Mouse (Mus musculus) heart, embryonic 16.5 days (tissue): ENCODE results near the gene Plekhf1. TPM values are rescaled to one million over a fixed set of nuclear protein-coding genes. Genes with fewer than 3 reads are reported as not detected.

Experiments used
- ATAC-seq: fragments of 200-750 bp; cut with Nextera tagmentation; replicated peaks from 2 replicates; pipeline ENCODE4 v1.8.0; 2017; ENCODE audit warnings: moderate number of reproducible peaks; ENCODE audit not compliant: insufficient read depth, low FRiP score; ENCODE audit errors: extremely low read depth
- H3K27ac ChIP-seq: fragments of 300-500 bp; sonication (generic); 2 replicates; pipeline ENCODE4 v1.5.1; 2014; ENCODE audit warnings: mild to moderate bottlenecking, low read length, control low read depth, moderate library complexity
- H3K27me3 ChIP-seq: fragments of 300-500 bp; sonication (generic); 2 replicates; pipeline ENCODE4 v1.6.1; 2014; ENCODE audit warnings: low read length, mixed read lengths; ENCODE audit not compliant: control insufficient read depth, insufficient read depth
- H3K36me3 ChIP-seq: fragments of 300-500 bp; sonication (generic); 2 replicates; pipeline ENCODE4 v1.6.1; 2014; ENCODE audit not compliant: control insufficient read depth, insufficient read depth
- H3K4me1 ChIP-seq: fragments of 300-500 bp; sonication (generic); 2 replicates; pipeline ENCODE4 v1.6.1; 2014; ENCODE audit warnings: low read length, mixed read lengths; ENCODE audit not compliant: control insufficient read depth, insufficient read depth
- H3K4me2 ChIP-seq: fragments of 300-500 bp; sonication (generic); 2 replicates; pipeline ENCODE4 v1.6.1; 2014; ENCODE audit warnings: low read depth, mild to moderate bottlenecking, control low read depth, low read length
- H3K4me3 ChIP-seq: fragments of 300-500 bp; sonication (generic); 2 replicates; pipeline ENCODE4 v1.5.1; 2014; ENCODE audit warnings: mild to moderate bottlenecking, control low read depth, low read length
- H3K9ac ChIP-seq: fragments of 300-500 bp; sonication (generic); 2 replicates; pipeline ENCODE4 v1.6.1; 2014; ENCODE audit warnings: low read length, control low read depth
- H3K9me3 ChIP-seq: fragments of 300-500 bp; sonication (generic); replicated peaks from 2 replicates; pipeline ENCODE4 v1.6.1; 2016; ENCODE audit warnings: low read length; ENCODE audit not compliant: control insufficient read depth
- WGBS: fragments of 180-500 bp; shearing (Covaris S2); extraction: QIAGEN DNeasy Blood & Tissue Kit; methylation state at CpG from one replicate; pipeline ENCODE4 v1.1.7; 2014; 5-methylcytosine and 5-hydroxymethylcytosine counted together
- polyA plus RNA-seq: library from polyadenylated mRNA; unstranded; fragments of >200 nt; fragmentation: Nextera tagmentation; extraction: Ambion mirVana; gene quantifications from 2 replicates; pipeline ENCODE4 v1.2.1, GENCODE M21; 2015

The Plekhf1 gene
- polyA plus RNA-seq, 1 experiment from 2014 or later, result 7.3 TPM

GRCm38 (mm10) chr7:38224577-38225369 lies 3.0 kb downstream of the Plekhf1 start:
- no peaks in the 10 kb centered on the region for H3K27me3 ChIP-seq
- WGBS, result 49% methylated on average over 13 of the region's 13 CpGs
- H3K4me2 ChIP-seq, result peak overlapping the region; percentile 53
- H3K27ac ChIP-seq, result peak overlapping the region; percentile 92
- H3K4me1 ChIP-seq, result peaks cover 24% of the 10 kb centered on the region
- no peaks in the 10 kb centered on the region for H3K9me3 ChIP-seq
- peak; percentile 59 for ATAC-seq
- 0 out of 2 replicates have a peak, but pooled peaks cover 2% of the 10 kb centered on the region for H3K36me3 ChIP-seq
- peak overlapping the region; percentile 43; the same call in 1 of the 2 replicates for H3K9ac ChIP-seq
- peak overlapping the region; percentile 37 for H3K4me3 ChIP-seq

DNA sequence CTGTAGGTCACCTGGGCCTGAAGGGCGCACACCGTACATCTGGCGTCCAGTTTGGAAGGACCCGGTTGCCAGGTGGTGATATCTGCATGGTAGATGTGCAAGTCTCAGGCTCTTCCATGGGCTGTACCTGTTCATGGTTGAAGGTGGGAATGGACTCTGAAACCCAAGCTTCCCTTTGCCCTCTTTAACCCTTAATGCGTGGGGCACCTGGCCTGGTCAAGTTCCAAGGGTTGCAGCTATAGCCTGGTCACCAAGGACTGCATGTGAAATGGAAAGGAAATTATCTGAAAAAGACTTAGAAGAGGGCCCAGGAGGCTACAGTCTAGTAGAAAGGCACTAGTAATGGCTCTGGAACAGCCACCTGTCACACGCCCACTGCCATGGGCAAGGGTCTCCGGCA lies 7.0 kb downstream of the Plekhf1 start:
- H3K27me3 ChIP-seq, result no peaks in the 10 kb centered on the region
- 0 out of 2 replicates have a peak, but pooled peaks cover 5% of the 10 kb centered on the region for H3K36me3 ChIP-seq
- ATAC-seq, result no peak
- no peak overlapping the region for H3K4me2 ChIP-seq
- no peaks in the 10 kb centered on the region for H3K9me3 ChIP-seq
- no peak overlapping the region for H3K9ac ChIP-seq
- H3K4me1 ChIP-seq, result peaks cover 32% of the 10 kb centered on the region
- WGBS, result 96% methylated on average over 7 of the region's 7 CpGs
- H3K4me3 ChIP-seq, result no peak overlapping the region
- H3K27ac ChIP-seq, result no peak overlapping the region

DNA sequence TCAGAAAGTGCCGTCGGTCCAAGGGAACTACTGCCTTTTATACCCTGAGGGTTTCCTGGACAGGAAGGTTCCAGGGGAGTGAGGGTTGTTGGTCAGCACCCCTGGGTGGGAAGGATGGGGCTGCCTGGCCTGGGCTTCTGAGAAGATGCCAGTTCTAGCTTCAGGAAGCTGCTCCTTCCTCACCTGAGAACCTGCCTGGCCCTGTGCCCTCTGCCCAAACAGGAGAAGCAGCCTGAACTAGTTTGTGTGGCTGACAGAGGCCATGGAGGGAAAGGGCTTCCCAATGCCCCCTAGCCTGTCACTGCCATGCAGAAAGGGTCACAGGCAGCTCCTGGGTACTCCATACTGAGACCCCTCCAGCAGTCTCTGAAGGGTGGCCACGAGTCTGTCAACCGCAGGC lies 8.3 kb downstream of the Plekhf1 start:
- H3K4me2 ChIP-seq, result no peak overlapping the region
- 90% methylated on average over 4 of the region's 4 CpGs for WGBS
- H3K36me3 ChIP-seq, result 0 out of 2 replicates have a peak, but pooled peaks cover 5% of the 10 kb centered on the region
- no peak overlapping the region for H3K9ac ChIP-seq
- no peak overlapping the region for H3K4me3 ChIP-seq
- no peaks in the 10 kb centered on the region for H3K9me3 ChIP-seq
- no peak for ATAC-seq
- H3K27ac ChIP-seq, result no peak overlapping the region
- no peaks in the 10 kb centered on the region for H3K27me3 ChIP-seq
- H3K4me1 ChIP-seq, result peaks cover 24% of the 10 kb centered on the region

GRCm38 (mm10) chr7:38218631-38219367 lies 9.0 kb downstream of the Plekhf1 start:
- Histone ChIP-seq H3K27me3 (no peaks in the 10 kb centered on the region), H3K27ac (0 out of 2 replicates have a peak overlapping the region, but pooled peaks have one; percentile 16), H3K36me3 (0 out of 2 replicates have a peak, but pooled peaks cover 5% of the 10 kb centered on the region), H3K4me1 (peaks cover 20% of the 10 kb centered on the region), H3K9ac (no peak overlapping the region), H3K4me2 (no peak overlapping the region), H3K9me3 (no peaks in the 10 kb centered on the region), H3K4me3 (no peak overlapping the region)
- 77% methylated on average over 7 of the region's 8 CpGs for WGBS
- ATAC-seq, result no peak

DNA sequence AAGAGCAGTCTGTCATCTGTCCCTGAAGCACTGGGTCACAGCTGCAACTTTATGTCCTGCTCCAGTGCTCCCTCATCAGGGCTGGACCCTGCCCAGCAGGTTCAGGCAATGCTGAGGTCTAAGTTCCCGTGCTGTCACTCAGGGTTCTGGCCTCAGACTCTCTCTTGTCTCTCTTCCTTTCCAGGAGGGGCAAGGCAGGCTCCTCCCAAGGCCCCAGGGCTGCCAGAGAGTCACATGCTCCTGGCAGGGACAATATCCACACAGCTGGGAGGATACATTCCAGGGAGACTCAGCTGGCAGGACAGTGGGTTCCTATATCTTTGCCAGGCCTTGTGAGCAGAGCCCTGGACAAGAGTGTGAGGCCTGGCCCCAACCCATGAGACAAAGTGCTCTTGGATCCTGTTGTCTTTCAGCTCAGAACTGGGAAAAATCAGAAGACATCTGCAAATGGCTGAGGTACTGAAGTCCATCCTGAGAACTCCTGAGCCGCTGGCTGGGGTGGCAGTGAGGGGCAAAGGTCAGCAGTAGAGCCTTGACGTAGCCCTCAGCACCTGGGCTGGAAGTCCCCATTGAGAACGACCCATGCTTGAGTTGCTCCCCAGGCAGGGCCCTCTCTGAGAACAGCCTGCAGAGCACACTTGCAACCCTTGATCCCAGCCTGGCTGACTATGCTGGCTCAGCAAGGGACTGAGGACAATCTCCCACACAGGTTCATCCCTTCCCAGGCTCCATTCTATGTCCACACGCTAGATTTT lies 10.2 kb downstream of the Plekhf1 start:
- WGBS, result 59% methylated on average over 5 of the region's 5 CpGs
- peak overlapping the region; percentile 52 for H3K9ac ChIP-seq
- 0 out of 2 replicates have a peak, but pooled peaks cover 5% of the 10 kb centered on the region for H3K36me3 ChIP-seq
- H3K27me3 ChIP-seq, result no peaks in the 10 kb centered on the region
- H3K27ac ChIP-seq, result peak overlapping the region; percentile 90
- no peaks in the 10 kb centered on the region for H3K9me3 ChIP-seq
- no peak overlapping the region for H3K4me2 ChIP-seq
- ATAC-seq, result peak; percentile 84
- no peak overlapping the region for H3K4me3 ChIP-seq
- peaks cover 18% of the 10 kb centered on the region for H3K4me1 ChIP-seq

DNA sequence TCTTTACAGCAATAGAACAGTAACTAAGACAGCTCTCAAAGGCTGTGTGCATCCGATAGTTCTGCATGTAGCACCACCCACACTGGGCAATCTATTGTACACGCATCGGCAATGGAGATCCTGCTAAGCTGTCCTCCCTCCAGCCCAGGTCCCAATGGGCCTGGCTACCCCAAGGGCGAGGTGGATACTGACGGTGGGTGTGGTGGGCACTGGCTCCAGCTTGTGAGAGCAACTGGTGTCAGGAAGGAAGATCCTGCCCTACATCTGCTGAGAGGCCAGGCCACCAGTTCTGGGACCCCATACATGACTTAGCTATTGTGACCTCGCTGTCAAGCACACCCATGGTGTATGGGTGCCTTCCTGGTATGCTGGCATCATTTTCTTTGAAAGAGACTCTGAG lies 12.1 kb downstream of the Plekhf1 start:
- H3K4me1 ChIP-seq, result peaks cover 22% of the 10 kb centered on the region
- H3K4me3 ChIP-seq, result no peak overlapping the region
- no peak for ATAC-seq
- no peak overlapping the region for H3K4me2 ChIP-seq
- 86% methylated on average over 6 of the region's 6 CpGs for WGBS
- no peak overlapping the region for H3K9ac ChIP-seq
- 0 out of 2 replicates have a peak, but pooled peaks cover 2% of the 10 kb centered on the region for H3K36me3 ChIP-seq
- no peak overlapping the region for H3K27ac ChIP-seq
- H3K9me3 ChIP-seq, result no peaks in the 10 kb centered on the region
- no peaks in the 10 kb centered on the region for H3K27me3 ChIP-seq

- 70% methylated on average over 7 of the region's 7 CpGs for whole genome bisulfite sequencing
- Histone ChIP-seq H3K4me3 (no peak overlapping the region), H3K27ac (no peak overlapping the region), H3K27me3 (no peaks in the 10 kb centered on the region), H3K4me1 (peaks cover 22% of the 10 kb centered on the region), H3K9me3 (no peaks in the 10 kb centered on the region), H3K9ac (no peak overlapping the region), H3K4me2 (no peak overlapping the region), H3K36me3 (0 out of 2 replicates have a peak, but pooled peaks cover 2% of the 10 kb centered on the region)
- no peak for ATAC-seq
Observed at GRCm38 (mm10) chr7:38215281-38215680, 12.5 kb downstream of the Plekhf1 start.

DNA sequence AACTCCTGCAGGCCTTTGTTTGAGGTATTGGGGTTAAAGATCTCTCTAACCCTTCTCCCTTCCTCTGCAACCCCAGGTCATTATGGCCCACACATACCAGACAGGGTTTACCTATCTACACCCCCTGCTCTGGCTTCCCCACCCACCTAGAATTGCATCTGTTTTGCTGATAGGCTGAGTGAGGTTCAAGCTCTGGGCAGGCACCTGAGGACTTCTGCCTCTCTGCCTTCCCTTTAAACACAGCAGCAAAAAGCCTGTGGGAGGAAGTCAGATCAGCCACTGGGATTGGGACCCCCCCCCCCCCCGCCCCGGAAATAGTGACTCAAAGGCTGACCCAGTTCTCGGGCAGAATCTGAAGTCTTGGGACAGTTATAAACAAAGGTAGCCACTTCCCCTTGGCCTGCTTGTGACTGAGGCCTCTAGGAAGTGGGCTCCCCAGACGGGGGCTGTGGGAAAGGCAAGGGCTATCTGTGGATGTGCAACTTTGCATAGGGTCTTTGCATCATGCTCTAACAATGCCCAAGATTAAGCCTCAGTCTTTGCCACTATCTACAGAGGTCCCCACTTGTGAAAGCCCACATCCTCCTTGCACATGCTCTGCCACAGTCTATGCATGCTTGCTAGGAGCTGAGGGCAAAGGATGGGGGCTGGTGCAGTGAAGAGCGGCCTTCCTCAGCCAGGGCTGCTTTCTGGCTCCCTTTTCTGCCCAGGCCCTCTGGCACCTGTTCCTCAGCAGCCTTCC lies 13.2 kb downstream of the Plekhf1 start:
- Histone ChIP-seq H3K4me2 (no peak overlapping the region), H3K4me3 (no peak overlapping the region), H3K27ac (no peak overlapping the region), H3K9ac (no peak overlapping the region), H3K27me3 (no peaks in the 10 kb centered on the region), H3K9me3 (no peaks in the 10 kb centered on the region), H3K4me1 (peaks cover 22% of the 10 kb centered on the region), H3K36me3 (0 out of 2 replicates have a peak, but pooled peaks cover 2% of the 10 kb centered on the region)
- WGBS, result 47% methylated on average over 5 of the region's 5 CpGs
- no peak for ATAC-seq
